Mouse (Mus musculus): ENCODE measurements around the gene Dnajc6.

Dnajc6 gene

GRCm38 (mm10) chr4:101684821-101685220, 188.4 kb downstream of the Dnajc6 start:
- DNase-seq (ENCODE audit: extremely low spot score, low spot score) = no peak

GRCm38 (mm10) chr4:101686227-101686810, 189.9 kb downstream of the Dnajc6 start:
- DNase-seq (ENCODE audit: extremely low spot score, low spot score) = no peak

GRCm38 (mm10) chr4:101689241-101689640, 192.8 kb downstream of the Dnajc6 start:
- DNase-seq (ENCODE audit: extremely low spot score, low spot score) = no peak

- no peak for DNase-seq (ENCODE audit: extremely low spot score, low spot score)
Measured at GRCm38 (mm10) chr4:101689645-101690044, 193.2 kb downstream of the Dnajc6 start.
